Mouse (Mus musculus) lung, adult 2 months (tissue): ENCODE data around the gene Lypd6b.

Source experiments
- CTCF ChIP-seq: fragments of 200-500 bp; IDR thresholded peaks from 2 replicates; pipeline ENCODE4 v1.5.1; 2011; ENCODE audit warnings: mild to moderate bottlenecking, low read length, control low read depth; ENCODE audit not compliant: insufficient read depth
- POLR2A ChIP-seq: fragments of 200-500 bp; IDR thresholded peaks from 2 replicates; pipeline ENCODE4 v1.6.1; 2011; ENCODE audit warnings: low read depth, mild to moderate bottlenecking, control low read depth, low read length, borderline replicate concordance; ENCODE audit errors: extremely low read depth

DNA sequence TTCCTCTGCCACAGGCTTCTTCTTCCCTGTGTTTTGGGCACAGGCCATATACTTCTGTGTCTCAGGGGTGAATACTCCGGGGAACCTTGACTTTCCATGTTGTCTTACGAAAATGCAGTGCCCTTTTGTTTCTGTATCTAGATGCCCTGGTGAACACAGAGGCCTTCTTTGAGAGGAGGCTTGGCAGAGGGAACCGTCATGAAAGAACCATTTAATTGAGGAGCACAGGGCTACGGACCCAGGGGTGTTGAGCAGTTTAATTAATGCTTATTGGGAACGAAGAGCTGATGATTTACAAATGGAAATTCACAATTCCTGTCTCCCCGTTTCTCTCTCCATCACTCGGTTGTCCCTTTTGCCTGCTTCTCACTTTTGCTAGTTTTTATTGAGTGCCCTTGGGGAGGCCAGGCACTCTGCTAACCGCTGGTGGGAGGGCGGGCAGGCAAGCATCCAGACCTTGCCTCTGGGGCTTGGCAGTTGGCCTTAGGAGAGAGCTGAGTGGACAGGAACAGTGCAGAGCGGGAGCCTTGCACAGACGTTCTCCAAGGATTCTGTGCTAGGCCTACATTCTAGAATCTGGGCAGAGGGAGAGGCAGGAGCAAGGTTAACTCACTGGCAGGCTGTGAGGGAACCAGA lies 18.4 kb downstream of the Lypd6b start:
- no peak for TF ChIP-seq POLR2A
- no peak for TF ChIP-seq CTCF
